In genomic region chr1:178320723-178321590, GRCm38 (mm10) we compare ENCODE assay signal across 7 mouse cellular contexts. TPM values are rescaled to one million over a fixed set of nuclear protein-coding genes. Genes with fewer than 3 reads are reported as not detected.
DNase-seq lines count a peak whose midpoint lies in the region; ATAC-seq and TF ChIP-seq lines count a peak whose summit lies in the region.

No protein-coding gene starts in this region.

- no peak for TF ChIP-seq CTCF in testis, adult 2 months (IDR thresholded peaks at IDR 0.05; ENCODE audit: control insufficient read depth, insufficient read depth, insufficient replicate concordance, low read depth, low read length)

- H3K36me3 ChIP-seq in testis, adult 2 months (ENCODE audit: control insufficient read depth, insufficient read depth, low read length), result no peaks in the 10 kb centered on the region; the same call in 1 of the 2 replicates
- H3K36me3 ChIP-seq in embryonic facial prominence, embryonic 15.5 days, result peaks cover 30% of the 10 kb centered on the region
- H3K36me3 ChIP-seq in limb, embryonic 14.5 days (ENCODE audit: control insufficient read depth, insufficient read depth, low read length), result peaks cover 47% of the 10 kb centered on the region
- peaks cover 13% of the 10 kb centered on the region; the same call in 1 of the 2 replicates for H3K36me3 ChIP-seq in splenic B cell, adult 2 months (ENCODE audit: control insufficient read depth, insufficient read depth, low read length, poor library complexity, severe bottlenecking)

- H3K9ac ChIP-seq in embryonic facial prominence, embryonic 15.5 days, result no peak overlapping the region
- no peak overlapping the region for H3K9ac ChIP-seq in limb, embryonic 14.5 days (ENCODE audit: low read depth, low read length, severe bottlenecking)

- no peak for DNase-seq in testis, postnatal 14 days (ENCODE audit: low spot score)
- DNase-seq in limb, embryonic 14.5 days (ENCODE audit: low spot score), result no peak
- peak; percentile 24 for DNase-seq in splenic B cell, adult 2 months (ENCODE audit: low read depth, low spot score)
- DNase-seq in gastrocnemius, adult 8-10 months (ENCODE audit: low spot score in 2 of 2), result no peak
- no peak for DNase-seq in cerebellum, adult 18-20 months

- no peak for ATAC-seq in embryonic facial prominence, embryonic 15.5 days (ENCODE audit: insufficient number of reproducible peaks, low FRiP score, low TSS enrichment, low read depth)
- ATAC-seq in limb, embryonic 14.5 days (ENCODE audit: low FRiP score, low read depth), result no peak

- H3K4me1 ChIP-seq in testis, adult 2 months (ENCODE audit: control insufficient read depth, insufficient read depth, low read length), result no peaks in the 10 kb centered on the region
- H3K4me1 ChIP-seq in embryonic facial prominence, embryonic 15.5 days, result peaks cover 22% of the 10 kb centered on the region
- H3K4me1 ChIP-seq in limb, embryonic 14.5 days (ENCODE audit: control insufficient read depth, insufficient read depth, low read length), result peaks cover 16% of the 10 kb centered on the region

- H3K4me3 ChIP-seq in testis, adult 2 months (ENCODE audit: control insufficient read depth, low read depth, low read length), result peak overlapping the region; percentile 97; the same call in 1 of the 2 replicates
- H3K4me3 ChIP-seq in embryonic facial prominence, embryonic 15.5 days (replicated peaks), result peak overlapping the region; percentile 68
- peak overlapping the region; percentile 62 for H3K4me3 ChIP-seq in limb, embryonic 14.5 days (replicated peaks; ENCODE audit: low read length)

- TF ChIP-seq POLR2A in testis, adult 2 months (IDR thresholded peaks at IDR 0.05; ENCODE audit: control insufficient read depth, low read depth, low read length), result no peak
- no peak for TF ChIP-seq POLR2A in limb, embryonic 14.5 days (IDR thresholded peaks at IDR 0.05; ENCODE audit: borderline replicate concordance, extremely low read depth, insufficient read depth, insufficient read length)

- H3K4me2 ChIP-seq in embryonic facial prominence, embryonic 15.5 days (replicated peaks), result peak overlapping the region; percentile 56
- H3K4me2 ChIP-seq in limb, embryonic 14.5 days (replicated peaks; ENCODE audit: low read depth, low read length, severe bottlenecking), result peak overlapping the region; percentile 64

- H3K27ac ChIP-seq in testis, adult 2 months (ENCODE audit: control insufficient read depth, insufficient read depth, low read depth, low read length), result 0 out of 2 replicates have a peak overlapping the region, but pooled peaks have one; percentile 6
- peak overlapping the region; percentile 100 for H3K27ac ChIP-seq in embryonic facial prominence, embryonic 15.5 days (replicated peaks)
- no peak overlapping the region for H3K27ac ChIP-seq in limb, embryonic 14.5 days (replicated peaks; ENCODE audit: low read depth, low read length)

- H3K9me3 ChIP-seq in embryonic facial prominence, embryonic 15.5 days (replicated peaks), result no peaks in the 10 kb centered on the region
- no peaks in the 10 kb centered on the region for H3K9me3 ChIP-seq in limb, embryonic 14.5 days (ENCODE audit: control insufficient read depth, low read length)

- 22% methylated on average over 5 of the region's 5 CpGs for WGBS in embryonic facial prominence, embryonic 15.5 days
- 38% methylated on average over 5 of the region's 5 CpGs for WGBS in limb, embryonic 14.5 days

- no peaks in the 10 kb centered on the region for H3K27me3 ChIP-seq in testis, adult 2 months (ENCODE audit: control insufficient read depth, insufficient read depth, low read length)
- H3K27me3 ChIP-seq in embryonic facial prominence, embryonic 15.5 days, result no peaks in the 10 kb centered on the region
- no peaks in the 10 kb centered on the region for H3K27me3 ChIP-seq in limb, embryonic 14.5 days (ENCODE audit: control insufficient read depth, insufficient read depth, low read length)
- no peaks in the 10 kb centered on the region; the same call in 1 of the 2 replicates for H3K27me3 ChIP-seq in splenic B cell, adult 2 months (ENCODE audit: control insufficient read depth, insufficient read depth, low read length, poor library complexity, severe bottlenecking)

RNA-seq across cellular contexts. Expression of gene Cox20, which starts 2.0 kb away (rescaled TPM):
- polyA plus RNA-seq in testis, adult 2 months (2012; rRNA removed), result 15.3 and 21.8 TPM in 2 replicates
- polyA plus RNA-seq in embryonic facial prominence, embryonic 15.5 days (2015; fragmentation: Nextera tagmentation; extraction: Ambion mirVana), result 113 and 118 TPM in 2 replicates
- 53.3 and 72.8 TPM in 2 replicates for polyA plus RNA-seq in limb, embryonic 14.5 days (2012; rRNA removed)
- polyA plus RNA-seq in limb, embryonic 14.5 days (2014; fragmentation: Nextera tagmentation; extraction: Ambion mirVana), result 116 and 118 TPM in 2 replicates
- 10 to 100 TPM; 27.9 to 42.9 (median 37.3) TPM for total RNA-seq in gastrocnemius, adult 8-10 months (2022)

RNA-seq across cellular contexts. Expression of gene Hnrnpu, which starts 16.6 kb away (rescaled TPM):
- 137 and 147 TPM in 2 replicates for polyA plus RNA-seq in testis, adult 2 months (2012; rRNA removed)
- 356 and 362 TPM in 2 replicates for polyA plus RNA-seq in embryonic facial prominence, embryonic 15.5 days (2015; fragmentation: Nextera tagmentation; extraction: Ambion mirVana)
- polyA plus RNA-seq in limb, embryonic 14.5 days (2012; rRNA removed), result 246 and 379 TPM in 2 replicates
- polyA plus RNA-seq in limb, embryonic 14.5 days (2014; fragmentation: Nextera tagmentation; extraction: Ambion mirVana), result 393 and 475 TPM in 2 replicates
- total RNA-seq in gastrocnemius, adult 8-10 months (2022), result 100 to 1,000 TPM in 3 of 4 experiments, 10 to 100 TPM in 1; 92.2 to 133 (median 119) TPM
